In genomic region chrX:162678820-162679219, GRCm38 (mm10) we compare ENCODE assay signal across 16 mouse cellular contexts. TPM values are rescaled to one million over a fixed set of nuclear protein-coding genes. Genes with fewer than 3 reads are reported as not detected.
DNase-seq lines count a peak whose midpoint lies in the region; ATAC-seq and TF ChIP-seq lines count a peak whose summit lies in the region.
"Had no signal": no experiment of that assay in that cellular context is flagged by ENCODE, and none has a peak within 500 bp of the region (broad histone marks: within the 10 kb centered on the region; RNA-seq: fewer than 3 reads in every experiment).

No protein-coding gene starts in this region.

- no peaks in the 10 kb centered on the region for H3K4me1 ChIP-seq in stomach, embryonic 14.5 days (ENCODE audit: control insufficient read depth, insufficient read depth, low read length)
- no peaks in the 10 kb centered on the region for H3K4me1 ChIP-seq in stomach, postnatal 0 days (replicated peaks; ENCODE audit: control insufficient read depth, insufficient read depth)
- H3K4me1 ChIP-seq in liver, postnatal 0 days (ENCODE audit: insufficient read depth) = no peaks in the 10 kb centered on the region
- H3K4me1 ChIP-seq: embryonic facial prominence, embryonic 12.5 days; limb, embryonic 15.5 days; neural tube, embryonic 12.5 days had no signal

- H3K27ac ChIP-seq in stomach, embryonic 14.5 days (ENCODE audit: low read length) = no peak overlapping the region
- no peak overlapping the region for H3K27ac ChIP-seq in stomach, postnatal 0 days (replicated peaks)
- peak overlapping the region; percentile 62 for H3K27ac ChIP-seq in liver, postnatal 0 days (ENCODE audit: low read depth)
- H3K27ac ChIP-seq: embryonic facial prominence, embryonic 12.5 days; hindbrain, postnatal 0 days; limb, embryonic 15.5 days; neural tube, embryonic 12.5 days had no signal

- TF ChIP-seq CTCF in stomach, postnatal 0 days (IDR thresholded peaks at IDR 0.05; ENCODE audit: low read depth) = no peak
- no peak for TF ChIP-seq CTCF in liver, postnatal 0 days (IDR thresholded peaks at IDR 0.05; ENCODE audit: low read depth)

- 35% methylated on average over 1 of the region's 2 CpGs for WGBS in stomach, embryonic 14.5 days
- 47% methylated on average over 2 of the region's 2 CpGs for WGBS in stomach, postnatal 0 days
- 55% methylated on average over 2 of the region's 2 CpGs for WGBS in liver, postnatal 0 days (ENCODE audit: insufficient replicate concordance)

- H3K4me3 ChIP-seq in stomach, embryonic 14.5 days (ENCODE audit: low read depth, low read length) = no peak overlapping the region
- H3K4me3 ChIP-seq in stomach, postnatal 0 days (ENCODE audit: low read depth, low read length) = no peak overlapping the region
- no peak overlapping the region for H3K4me3 ChIP-seq in liver, postnatal 0 days (ENCODE audit: low read depth, low read length)
- H3K4me3 ChIP-seq: embryonic facial prominence, embryonic 12.5 days; limb, embryonic 15.5 days; neural tube, embryonic 12.5 days had no signal

- H3K9ac ChIP-seq in stomach, embryonic 14.5 days (replicated peaks; ENCODE audit: low read depth, low read length) = no peak overlapping the region
- no peak overlapping the region for H3K9ac ChIP-seq in stomach, postnatal 0 days (ENCODE audit: low read length)
- no peak overlapping the region for H3K9ac ChIP-seq in liver, postnatal 0 days (replicated peaks)
- H3K9ac ChIP-seq: embryonic facial prominence, embryonic 12.5 days; forebrain, postnatal 0 days; limb, embryonic 15.5 days; neural tube, embryonic 12.5 days had no signal

- H3K9me3 ChIP-seq in stomach, embryonic 14.5 days (ENCODE audit: control insufficient read depth, low read depth, low read length) = no peaks in the 10 kb centered on the region
- H3K9me3 ChIP-seq in stomach, postnatal 0 days (ENCODE audit: control insufficient read depth, low read length) = no peaks in the 10 kb centered on the region
- H3K9me3 ChIP-seq in liver, postnatal 0 days (ENCODE audit: low read length) = no peaks in the 10 kb centered on the region
- H3K9me3 ChIP-seq: embryonic facial prominence, embryonic 12.5 days; limb, embryonic 15.5 days; neural tube, embryonic 12.5 days had no signal

- H3K4me2 ChIP-seq in stomach, embryonic 14.5 days (replicated peaks; ENCODE audit: low read depth, low read length) = no peak overlapping the region
- H3K4me2 ChIP-seq in stomach, postnatal 0 days (replicated peaks; ENCODE audit: low read depth) = no peak overlapping the region
- no peak overlapping the region for H3K4me2 ChIP-seq in liver, postnatal 0 days (ENCODE audit: low read depth, low read length)
- H3K4me2 ChIP-seq: embryonic facial prominence, embryonic 12.5 days; limb, embryonic 15.5 days; midbrain, embryonic 11.5 days; neural tube, embryonic 12.5 days had no signal

- no peaks in the 10 kb centered on the region for H3K27me3 ChIP-seq in stomach, embryonic 14.5 days (ENCODE audit: control insufficient read depth, insufficient read depth, low read length)
- H3K27me3 ChIP-seq in stomach, postnatal 0 days (ENCODE audit: control insufficient read depth, insufficient read depth, low read length) = no peaks in the 10 kb centered on the region
- no peaks in the 10 kb centered on the region for H3K27me3 ChIP-seq in liver, postnatal 0 days (ENCODE audit: insufficient read depth, low read length)
- H3K27me3 ChIP-seq: embryonic facial prominence, embryonic 12.5 days; neural tube, embryonic 12.5 days had no signal

- ATAC-seq in stomach, embryonic 14.5 days (ENCODE audit: insufficient number of reproducible peaks, insufficient read depth, low FRiP score, low read depth) = peak; percentile 58; the same call in 1 of the 2 replicates
- ATAC-seq in stomach, postnatal 0 days (ENCODE audit: low FRiP score, low TSS enrichment) = no peak
- ATAC-seq in erythroid progenitor cell, adult 5-6 weeks (replicated peaks; ENCODE audit: low FRiP score, poor library complexity, severe bottlenecking) = peak; percentile 93
- ATAC-seq in liver, postnatal 0 days = peak; percentile 92
- ATAC-seq in inflammation-experienced regulatory T-cells, adult 6 months = no peak
- ATAC-seq: hindbrain, postnatal 0 days had no signal

- DNase-seq in stomach, postnatal 0 days (ENCODE audit: low spot score) = no peak
- no peak for DNase-seq in liver, postnatal 0 days
- no peak for DNase-seq in cerebellum, adult 11 months
- no peak for DNase-seq in layer of hippocampus, postnatal 25 days (ENCODE audit: extremely low spot score in 1 of 2, low spot score in 1 of 2)
- DNase-seq: cerebellum, adult 11-12 months; forebrain, postnatal 0 days; gastrocnemius, postnatal 14 days; thymus, adult 2 months had no signal

- no peak for TF ChIP-seq EP300 in stomach, postnatal 0 days (optimal IDR thresholded peaks at IDR 0.05)
- peak; percentile 79 for TF ChIP-seq EP300 in liver, postnatal 0 days (IDR thresholded peaks at IDR 0.05; ENCODE audit: low read depth)

- H3K36me3 ChIP-seq in stomach, embryonic 14.5 days (ENCODE audit: control insufficient read depth, insufficient read depth, low read length) = no peaks in the 10 kb centered on the region
- no peaks in the 10 kb centered on the region for H3K36me3 ChIP-seq in stomach, postnatal 0 days (ENCODE audit: control insufficient read depth, insufficient read depth, low read length)
- no peaks in the 10 kb centered on the region for H3K36me3 ChIP-seq in liver, postnatal 0 days (replicated peaks; ENCODE audit: insufficient read depth, low read length)
- H3K36me3 ChIP-seq: embryonic facial prominence, embryonic 12.5 days; limb, embryonic 15.5 days; neural tube, embryonic 12.5 days had no signal

RNA-seq across cellular contexts. Expression of gene Reps2, which starts 35.4 kb away (rescaled TPM):
- 2.7 and 3.2 TPM in 2 replicates for polyA plus RNA-seq in stomach, embryonic 14.5 days (2014; fragmentation: Nextera tagmentation; extraction: Ambion mirVana)
- polyA plus RNA-seq in stomach, postnatal 0 days (2015; fragmentation: Nextera tagmentation; extraction: Ambion mirVana) = 0.72 and 1.0 TPM in 2 replicates
- 9.2 and 12.6 TPM in 2 replicates for total RNA-seq in erythroid progenitor cell, adult 5-6 weeks (2015; ENCODE audit: low replicate concordance)
- total RNA-seq in erythroid progenitor cell, adult 5-6 weeks (2017; ENCODE audit: low replicate concordance) = 0.45 and 2.1 TPM in 2 replicates
- polyA plus RNA-seq in liver, postnatal 0 days (2015; fragmentation: Nextera tagmentation; extraction: Ambion mirVana) = 0.90 and 1.1 TPM in 2 replicates
- total RNA-seq in layer of hippocampus, postnatal 25 days (2021) = 100 to 1,000 TPM; 137 to 150 TPM
- polyA plus RNA-seq in inflammation-experienced regulatory T-cells, adult 6 months (2017; shearing (Covaris generic)) = not detected

Comparison
In these comparisons a context has a peak if more than half of its experiments do, and no peak if none do; other contexts are left out.
1. ATAC-seq: peak in stomach, embryonic 14.5 days (single experiment), erythroid progenitor cell, adult 5-6 weeks (single experiment) and liver, postnatal 0 days (single experiment); none in stomach, postnatal 0 days (single experiment) and inflammation-experienced regulatory T-cells, adult 6 months (single experiment).